Mouse (Mus musculus): Measurements from ENCODE around the gene Gdpd3. TPM values are rescaled to one million over a fixed set of nuclear protein-coding genes. Genes with fewer than 3 reads are reported as not detected.

Gdpd3 gene
- total RNA-seq, 2 experiments from 2014 or later: 1.6 TPM

Other genes with a start within 250 kb of the Gdpd3 start
- gene Eif3c, start 199.9 kb upstream of the Gdpd3 start, total RNA-seq (2021): 100 to 1,000 TPM; 156 to 157 TPM
- under 1 TPM; 0.41 to 0.53 TPM for gene Apobr, start 181.4 kb upstream of the Gdpd3 start, total RNA-seq (2021)
- 10 to 100 TPM; 14.8 to 16.3 TPM for gene Cln3, start 180.5 kb upstream of the Gdpd3 start, total RNA-seq (2021)
- gene Il27, start 171.4 kb upstream of the Gdpd3 start, total RNA-seq (2021): not detected
- gene Nupr1, start 135.5 kb upstream of the Gdpd3 start, total RNA-seq (2021): 1 to 10 TPM; 7.2 to 9.9 TPM
- 10 to 100 TPM; 21.8 to 25.2 TPM for gene Sgf29, start 117.0 kb upstream of the Gdpd3 start, total RNA-seq (2021)
- 10 to 100 TPM; 30.3 to 43.0 TPM for gene Sult1a1, start 89.9 kb upstream of the Gdpd3 start, total RNA-seq (2021)
- 10 to 100 TPM; 47.0 to 60.8 TPM for gene Bola2, start 70.9 kb upstream of the Gdpd3 start, total RNA-seq (2021)
- 1 to 10 TPM; 4.4 to 5.9 TPM for gene Slx1b, start 70.5 kb upstream of the Gdpd3 start, total RNA-seq (2021)
- gene Coro1a, start 58.5 kb upstream of the Gdpd3 start, total RNA-seq (2021): 1 to 10 TPM; 7.8 to 9.9 TPM
- 10 to 100 TPM; 61.0 to 62.2 TPM for gene Mapk3, start 6.7 kb upstream of the Gdpd3 start, total RNA-seq (2021)
- gene Ypel3, start 10.6 kb downstream of the Gdpd3 start, total RNA-seq (2021): 100 to 1,000 TPM in 1 of 2 experiments, 10 to 100 TPM in 1; 91.4 to 110 TPM
- gene Tbx6, start 15.1 kb downstream of the Gdpd3 start, total RNA-seq (2021): under 1 TPM; 0.24 to 0.44 TPM
- 10 to 100 TPM; 36.1 to 36.5 TPM for gene Ppp4c, start 26.2 kb downstream of the Gdpd3 start, total RNA-seq (2021)
- 1 to 10 TPM; 8.2 to 9.7 TPM for gene Fam57b, start 31.3 kb downstream of the Gdpd3 start, total RNA-seq (2021)
- not detected for gene 4930451I11Rik, start 65.3 kb downstream of the Gdpd3 start, total RNA-seq (2021)
- not detected for gene Doc2a, start 81.1 kb downstream of the Gdpd3 start, total RNA-seq (2021)
- 1 to 10 TPM; 6.1 to 6.6 TPM for gene Hirip3, start 95.6 kb downstream of the Gdpd3 start, total RNA-seq (2021)
- gene Ino80e, start 96.0 kb downstream of the Gdpd3 start, total RNA-seq (2021): 10 to 100 TPM; 21.2 to 21.8 TPM
- gene Taok2, start 118.4 kb downstream of the Gdpd3 start, total RNA-seq (2021): 10 to 100 TPM; 39.5 to 43.2 TPM
- 10 to 100 TPM in 1 of 2 experiments, 1 to 10 TPM in 1; 9.5 to 11.5 TPM for gene Tmem219, start 156.6 kb downstream of the Gdpd3 start, total RNA-seq (2021)
- gene Kctd13, start 162.5 kb downstream of the Gdpd3 start, total RNA-seq (2021): 1 to 10 TPM; 5.4 to 7.4 TPM
- gene Asphd1, start 183.2 kb downstream of the Gdpd3 start, total RNA-seq (2021): not detected
- 1 to 10 TPM; 6.4 to 10.0 TPM for gene Sez6l2, start 184.2 kb downstream of the Gdpd3 start, total RNA-seq (2021)
- 10 to 100 TPM; 52.2 to 55.4 TPM for gene Cdipt, start 209.6 kb downstream of the Gdpd3 start, total RNA-seq (2021)
- gene Cdiptos, start 209.8 kb downstream of the Gdpd3 start, total RNA-seq (2021): under 1 TPM; 0.31 to 0.65 TPM
- gene Mvp, start 248.3 kb downstream of the Gdpd3 start, total RNA-seq (2021): 10 to 100 TPM; 53.5 to 57.7 TPM